Mouse (Mus musculus) liver, adult 2 months (tissue): ENCODE measurements around the gene Marf1.

Experiments used
- CTCF ChIP-seq: fragments of 200-500 bp; IDR thresholded peaks from 2 replicates; pipeline ENCODE4 v1.5.1; 2011; ENCODE audit warnings: low read depth, low read length, control low read depth
- POLR2A ChIP-seq: fragments of 200-500 bp; IDR thresholded peaks from 2 replicates; pipeline ENCODE4 v1.6.1; 2011; ENCODE audit warnings: low read length, control low read depth; ENCODE audit not compliant: insufficient read depth; ENCODE audit errors: extremely low read depth

DNA sequence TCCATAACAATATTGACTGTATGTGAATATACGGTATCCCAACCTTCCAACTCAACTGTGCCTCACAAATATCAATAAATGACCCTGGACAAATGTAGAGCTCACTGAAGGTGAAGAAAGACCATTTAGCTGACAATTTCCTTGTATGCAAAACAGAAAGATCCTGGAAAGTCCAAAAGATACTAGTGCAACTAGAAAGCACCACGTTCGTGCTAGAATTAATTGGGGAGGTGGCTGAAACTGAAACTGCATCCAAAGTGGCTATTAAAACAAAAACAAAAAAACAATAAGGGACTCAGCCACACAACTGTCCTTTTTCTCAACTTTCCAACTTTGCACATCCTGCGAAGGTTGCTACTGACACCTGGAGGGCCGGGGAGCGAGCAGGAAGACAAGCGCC lies 4.6 kb downstream of the Marf1 start:
- TF ChIP-seq POLR2A (no peak), CTCF (peak; percentile 39; the same call in 1 of the 2 replicates)
